Mouse (Mus musculus) bone marrow, adult 2 months (tissue): Measurements from ENCODE around the gene Purb.

ENCODE experiments used
- CTCF ChIP-seq: fragments of 200-500 bp; IDR thresholded peaks from 2 replicates; pipeline ENCODE4 v1.5.1; 2011; ENCODE audit warnings: low read length, control low read depth; ENCODE audit not compliant: control insufficient read depth, insufficient read depth
- POLR2A ChIP-seq: fragments of 200-500 bp; IDR thresholded peaks from 2 replicates; pipeline ENCODE4 v1.6.1; 2011; ENCODE audit warnings: low read depth, mild to moderate bottlenecking, control low read depth, low read length, borderline replicate concordance; ENCODE audit not compliant: control insufficient read depth

DNA sequence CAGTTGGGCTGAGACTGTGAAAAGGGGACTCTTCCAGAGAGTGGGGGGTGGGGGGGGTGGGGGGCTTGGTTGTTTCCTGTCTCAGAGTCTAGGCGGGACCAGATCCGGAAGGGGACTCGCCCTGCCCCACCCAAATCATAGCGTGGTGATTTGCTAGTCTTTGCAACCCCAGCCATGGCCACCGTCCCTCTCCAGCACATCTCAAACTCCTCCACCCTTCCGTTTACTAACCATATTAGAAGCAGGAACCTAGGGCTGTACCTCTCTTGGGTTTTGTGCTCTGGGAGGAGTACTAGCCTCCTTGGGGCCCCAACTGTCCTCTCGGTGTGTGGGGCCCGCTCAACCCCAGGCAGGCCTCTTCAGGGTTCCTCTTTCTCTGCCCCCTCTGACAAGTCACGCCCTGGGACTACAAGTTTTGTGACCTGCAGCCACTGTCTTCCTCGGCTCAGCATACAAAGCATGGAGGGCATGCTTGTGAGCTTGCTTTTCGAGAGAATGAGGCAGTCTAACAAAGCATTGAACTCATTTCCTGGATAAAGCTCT is 43.8 kb upstream of the Purb start:
- TF ChIP-seq CTCF: no peak
- TF ChIP-seq POLR2A: peak; percentile 46; the same call in 1 of the 2 replicates
